Mouse (Mus musculus) erythroid progenitor cell, adult 5-6 weeks (primary cell): ENCODE measurements around the gene Ndufs5. TPM values are rescaled to one million over a fixed set of nuclear protein-coding genes. Genes with fewer than 3 reads are reported as not detected.

Source experiments
- ATAC-seq: replicated peaks from 2 replicates; pipeline ENCODE4 v1.8.0; 2016; ENCODE audit warnings: moderate number of reproducible peaks, mild to moderate bottlenecking, moderate TSS enrichment, inconsistent platforms; ENCODE audit not compliant: poor library complexity, low FRiP score, severe bottlenecking
- total RNA-seq, 2 experiments: library from RNA; stranded (forward) in 1 of 2; stranded (reverse) in 1 of 2; fragments of 150-400 nt in 1 of 2; fragments of 186-747, 209-891 nt in 1 of 2; gene quantifications; 2 replicates each; pipeline versions ENCODE4 v1.2.3 to v1.2.4; 2015 to 2017; ENCODE audit warnings: low replicate concordance in 2 of 2

Ndufs5 gene
- total RNA-seq, 2 experiments from 2014 or later: 111 TPM; not detected in 1

GRCm38 (mm10) chr4:123692071-123692470 lies 25.9 kb downstream of the Ndufs5 start:
- no peak for ATAC-seq

DNA sequence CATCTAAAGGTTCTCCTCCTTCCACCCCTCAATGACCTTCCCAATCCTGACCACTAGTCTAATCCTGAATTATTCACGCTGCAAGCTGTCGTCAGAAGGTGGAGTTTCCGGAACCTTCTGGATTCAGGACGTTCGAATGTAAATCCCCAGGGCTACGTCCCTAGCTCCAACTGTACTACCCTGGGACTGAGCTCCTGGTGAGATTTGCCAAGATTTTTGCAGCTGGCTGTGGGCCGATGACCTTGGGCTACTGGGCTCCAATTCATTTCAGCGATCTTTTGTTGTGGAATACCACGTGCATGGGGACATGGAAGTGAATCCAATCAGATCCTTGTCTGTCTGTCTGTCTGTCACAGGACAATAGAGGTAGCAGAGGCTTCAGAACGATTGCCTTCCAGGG lies 27.7 kb downstream of the Ndufs5 start:
- no peak for ATAC-seq

DNA sequence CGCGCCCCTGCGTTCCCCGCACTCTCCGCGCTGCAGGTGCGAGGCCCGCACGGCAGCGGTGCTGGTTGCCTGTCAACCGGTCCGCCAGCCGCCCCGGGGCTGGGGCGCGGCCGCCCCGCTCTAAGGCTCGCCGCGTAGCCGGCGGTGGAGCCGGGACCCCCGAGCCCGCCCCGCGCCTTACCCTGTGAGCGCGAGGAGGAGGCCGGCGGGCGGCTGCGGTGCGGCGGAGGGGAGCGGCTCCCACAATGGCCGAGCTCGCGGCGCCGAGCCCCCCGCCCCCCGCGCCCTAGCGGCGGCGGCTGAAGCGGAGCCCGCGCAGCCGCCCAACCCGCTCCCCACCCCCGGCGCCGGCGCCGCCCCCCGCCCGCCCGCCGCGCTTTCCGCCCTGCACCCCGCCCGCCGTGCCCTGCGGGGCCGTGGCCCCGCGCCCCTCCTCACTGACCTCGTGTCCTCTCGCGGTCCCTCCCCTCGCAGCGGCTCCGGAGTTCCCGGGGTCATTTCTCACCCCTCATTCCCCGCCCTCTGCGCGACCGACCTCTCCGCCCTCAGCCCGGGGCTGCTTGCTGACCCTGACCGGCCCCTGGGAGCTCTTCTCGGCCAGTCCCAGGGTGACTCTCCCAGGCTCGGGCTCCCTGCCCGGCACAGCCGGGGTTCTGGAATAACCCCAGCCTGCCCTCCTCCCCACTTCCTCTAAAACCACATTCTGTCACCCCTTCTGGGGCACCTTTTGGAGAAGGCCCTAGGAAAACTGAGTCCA lies 30.8 kb downstream of the Ndufs5 start:
- no peak; the same call in 1 of the 2 replicates for ATAC-seq

DNA sequence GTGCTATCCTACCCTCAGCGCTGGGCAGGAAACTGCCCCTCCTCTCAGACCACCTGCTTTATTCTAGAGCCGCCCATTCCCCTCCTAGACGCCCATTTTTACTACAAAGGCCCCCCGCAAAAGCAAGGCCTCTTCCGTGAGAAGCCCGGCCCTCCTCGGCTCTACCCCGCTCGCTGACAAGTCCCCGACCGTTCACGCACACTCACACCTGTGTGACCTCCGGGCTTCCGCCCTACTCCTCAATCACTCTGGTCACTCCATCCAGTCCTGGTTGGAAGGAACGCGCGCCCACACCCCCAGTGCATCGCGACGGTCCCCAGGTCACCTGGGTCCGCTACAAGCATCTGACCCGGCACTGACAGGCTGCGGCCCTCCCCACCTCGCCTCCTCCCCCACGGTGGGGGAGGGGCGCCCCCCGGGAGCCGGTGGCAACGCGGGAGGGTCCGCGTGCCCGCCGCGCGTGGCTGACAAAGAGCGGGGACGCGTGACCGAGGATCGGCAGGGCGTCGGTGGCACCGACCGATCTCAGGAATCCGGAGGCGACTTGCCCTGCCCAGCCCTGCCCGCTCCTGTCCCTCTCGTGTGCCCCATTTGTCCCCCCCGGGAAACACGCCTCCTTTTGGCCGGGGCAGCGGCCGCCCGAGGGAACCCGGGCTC lies 31.5 kb downstream of the Ndufs5 start:
- ATAC-seq: no peak

GRCm38 (mm10) chr4:123685506-123686242 lies 32.3 kb downstream of the Ndufs5 start:
- no peak for ATAC-seq

DNA sequence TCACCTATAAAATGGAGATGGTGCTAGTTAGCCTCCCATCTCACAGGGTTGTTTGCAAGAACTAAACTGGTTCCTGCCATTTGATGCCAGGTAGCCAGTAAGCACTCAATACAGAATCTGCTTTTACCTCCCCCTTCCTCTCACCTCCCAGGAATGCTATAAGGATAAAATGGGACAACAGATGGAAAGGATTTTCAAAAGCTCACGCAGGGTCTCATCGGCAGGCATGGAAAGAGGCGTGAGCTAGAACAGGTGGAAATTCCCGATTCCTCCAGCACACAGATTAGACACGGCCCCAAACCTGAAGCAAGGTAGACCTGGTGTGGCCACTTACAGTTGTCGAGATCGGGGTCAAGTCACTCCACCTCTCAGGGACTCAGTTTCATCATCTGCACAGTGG lies 33.0 kb downstream of the Ndufs5 start:
- ATAC-seq: no peak

DNA sequence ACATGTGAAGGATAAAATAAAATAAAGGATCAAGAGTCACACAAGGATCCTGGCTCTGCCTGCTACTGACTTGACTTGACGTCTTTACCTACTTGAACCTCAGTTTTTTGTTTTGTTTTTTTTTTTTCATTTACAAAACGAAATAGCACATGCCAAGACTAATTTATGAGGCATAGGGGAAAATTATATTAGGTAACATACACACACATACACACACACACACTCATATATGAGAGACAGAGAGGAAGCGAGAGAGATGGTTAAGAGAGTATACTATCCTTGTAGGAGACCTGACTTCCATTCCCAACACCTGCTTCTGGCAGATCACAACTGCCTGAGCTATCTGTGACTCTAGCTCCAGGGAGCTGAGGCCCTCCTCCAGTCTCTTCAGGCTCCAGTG lies 33.7 kb downstream of the Ndufs5 start, which contains the start of gene Macf1:
TSS of gene Macf1 (minus strand) at position 101 of the 400 bp plus-strand sequence.
- no peak for ATAC-seq

- no peak for ATAC-seq
Measured at GRCm38 (mm10) chr4:123682291-123682690, 35.7 kb downstream of the Ndufs5 start.

GRCm38 (mm10) chr4:123680962-123681361 lies 37.0 kb downstream of the Ndufs5 start:
- no peak for ATAC-seq

- no peak for ATAC-seq
Measured at GRCm38 (mm10) chr4:123677060-123677804, 40.8 kb downstream of the Ndufs5 start.

GRCm38 (mm10) chr4:123670598-123670997 lies 47.4 kb downstream of the Ndufs5 start:
- no peak for ATAC-seq

DNA sequence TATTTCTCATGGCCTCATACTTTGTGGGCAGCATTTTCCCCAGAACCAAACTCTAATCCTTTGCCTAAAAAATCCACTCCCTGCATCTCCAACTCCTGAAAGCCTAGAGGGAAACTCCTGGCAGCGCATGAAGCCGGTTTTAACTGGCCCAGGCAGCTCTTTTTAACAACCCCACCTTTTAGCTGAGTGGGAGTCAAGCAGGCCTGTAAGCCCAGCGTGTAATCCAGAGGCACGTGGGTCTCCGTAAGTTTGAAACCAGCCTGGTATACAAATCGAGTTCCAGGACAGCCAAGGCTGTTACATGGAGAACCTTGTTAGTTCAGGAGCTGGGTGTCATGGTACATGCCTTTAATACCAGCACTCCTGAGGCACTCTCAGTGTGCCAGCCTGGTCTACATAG lies 48.3 kb downstream of the Ndufs5 start:
- no peak for ATAC-seq

DNA sequence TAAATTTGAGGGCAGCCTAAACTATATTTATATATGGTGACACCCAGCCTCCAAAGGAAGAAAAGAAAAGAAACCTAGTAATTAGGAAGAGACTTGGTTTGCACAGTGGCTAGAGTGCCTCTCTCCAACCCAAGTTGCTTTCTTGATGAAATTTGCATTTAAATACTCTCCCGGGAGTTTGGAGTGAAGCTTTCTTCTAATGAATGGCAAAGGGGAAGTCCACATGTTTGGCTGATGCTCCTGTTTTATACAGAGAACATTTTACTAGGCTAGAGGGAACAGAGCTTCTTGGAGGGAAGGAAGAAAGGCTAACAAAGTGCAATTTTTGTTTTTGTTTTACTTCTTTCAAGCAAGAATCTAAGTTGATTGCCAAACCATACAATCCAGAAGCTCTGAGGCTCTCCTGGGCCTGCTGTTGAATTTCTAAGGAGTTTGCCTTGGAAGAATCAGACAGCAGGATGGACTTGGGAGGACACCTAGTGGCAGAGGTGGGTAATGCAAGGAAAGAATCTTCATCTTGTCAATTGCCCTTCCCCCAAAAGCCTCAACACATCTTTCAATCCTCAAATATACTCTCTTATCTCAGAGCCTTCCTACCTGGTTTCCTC lies 50.6 kb downstream of the Ndufs5 start:
- ATAC-seq: no peak

DNA sequence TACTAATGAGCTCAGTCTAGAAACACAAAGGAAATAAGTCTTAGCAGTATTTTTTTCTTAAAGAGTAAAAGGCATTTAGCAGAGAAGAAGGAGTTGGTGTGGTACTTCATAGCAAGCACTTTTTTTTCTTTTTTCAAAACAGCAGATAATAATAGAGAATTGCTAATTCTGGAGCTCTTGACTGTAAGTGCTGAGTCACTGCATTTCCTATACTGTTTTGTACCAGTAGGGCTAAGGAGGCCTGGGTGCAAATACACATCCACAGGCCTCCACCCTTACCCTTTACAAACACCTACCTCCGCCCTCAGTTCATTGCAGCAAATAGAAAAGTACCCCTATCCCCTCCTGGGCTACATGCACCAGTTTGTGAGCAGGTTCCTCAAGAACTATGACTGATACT lies 51.5 kb downstream of the Ndufs5 start:
- ATAC-seq: peak; percentile 45; the same call in 1 of the 2 replicates

- no peak for ATAC-seq
Measured at GRCm38 (mm10) chr4:123665681-123666278, 52.2 kb downstream of the Ndufs5 start.

- ATAC-seq: peak; percentile 26; the same call in 1 of the 2 replicates
Measured at GRCm38 (mm10) chr4:123664951-123665661, 52.9 kb downstream of the Ndufs5 start.

GRCm38 (mm10) chr4:123664021-123664950 lies 53.7 kb downstream of the Ndufs5 start:
- peak; percentile 90 for ATAC-seq

- ATAC-seq: no peak
Measured at GRCm38 (mm10) chr4:123663688-123663965, 54.4 kb downstream of the Ndufs5 start.
